Mouse (Mus musculus) cortical plate, adult 2 months (tissue): ENCODE measurements around the gene Sstr3. TPM values are rescaled to one million over a fixed set of nuclear protein-coding genes. Genes with fewer than 3 reads are reported as not detected.

Source experiments
- H3K27ac ChIP-seq: fragments of 200-500 bp; 2 replicates; pipeline ENCODE4 v1.5.1; 2012; ENCODE audit warnings: low read length, control low read depth, inconsistent platforms; ENCODE audit not compliant: insufficient read depth
- H3K4me1 ChIP-seq: fragments of 200-500 bp; 2 replicates; pipeline ENCODE4 v1.6.1; 2011; ENCODE audit warnings: low read length; ENCODE audit not compliant: control insufficient read depth, insufficient read depth
- H3K4me3 ChIP-seq: fragments of 200-500 bp; 2 replicates; pipeline ENCODE4 v1.5.1; 2011; ENCODE audit warnings: mild to moderate bottlenecking, low read length, control low read depth; ENCODE audit not compliant: insufficient read depth
- CTCF ChIP-seq: fragments of 200-500 bp; IDR thresholded peaks from 2 replicates; pipeline ENCODE4 v1.5.1; 2011; ENCODE audit warnings: mild to moderate bottlenecking, control low read depth, low read length; ENCODE audit not compliant: insufficient read depth; ENCODE audit errors: extremely low read depth
- POLR2A ChIP-seq: fragments of 200-500 bp; IDR thresholded peaks from 2 replicates; pipeline ENCODE4 v1.6.1; 2011; ENCODE audit warnings: mild to moderate bottlenecking, low read length, control low read depth; ENCODE audit not compliant: insufficient read depth; ENCODE audit errors: extremely low read depth
- polyA plus RNA-seq: library from polyadenylated mRNA; depleted of rRNA; stranded (reverse); fragments of >200 nt; gene quantifications from 2 replicates; pipeline ENCODE4 v1.2.3, GENCODE M21; 2012

Gene Sstr3
- polyA plus RNA-seq, 1 experiment = 13.8 TPM

- TF ChIP-seq CTCF (no peak), POLR2A (no peak)
- Histone ChIP-seq H3K27ac (no peak overlapping the region), H3K4me1 (no peaks in the 10 kb centered on the region), H3K4me3 (no peak overlapping the region)
Measured at GRCm38 (mm10) chr15:78520112-78520715, 24.3 kb downstream of the Sstr3 start.

GRCm38 (mm10) chr15:78518221-78518620 lies 26.3 kb downstream of the Sstr3 start:
- no peak overlapping the region for H3K27ac ChIP-seq
- TF ChIP-seq POLR2A (no peak), CTCF (no peak)
- no peak overlapping the region for H3K4me3 ChIP-seq
- H3K4me1 ChIP-seq = peaks cover 2% of the 10 kb centered on the region; the same call in 1 of the 2 replicates

- Histone ChIP-seq H3K27ac (no peak overlapping the region), H3K4me3 (no peak overlapping the region), H3K4me1 (peaks cover 2% of the 10 kb centered on the region; the same call in 1 of the 2 replicates)
- TF ChIP-seq CTCF = no peak
- TF ChIP-seq POLR2A = no peak
Measured at GRCm38 (mm10) chr15:78515759-78516158, 28.7 kb downstream of the Sstr3 start.

GRCm38 (mm10) chr15:78514393-78515146 lies 29.9 kb downstream of the Sstr3 start:
- Histone ChIP-seq H3K4me3 (no peak overlapping the region), H3K27ac (no peak overlapping the region), H3K4me1 (peaks cover 2% of the 10 kb centered on the region; the same call in 1 of the 2 replicates)
- peak; percentile 94 for TF ChIP-seq CTCF
- no peak for TF ChIP-seq POLR2A

GRCm38 (mm10) chr15:78513019-78513418 lies 31.5 kb downstream of the Sstr3 start:
- Histone ChIP-seq H3K4me3 (no peak overlapping the region), H3K4me1 (peaks cover 2% of the 10 kb centered on the region; the same call in 1 of the 2 replicates), H3K27ac (no peak overlapping the region)
- TF ChIP-seq POLR2A (no peak), CTCF (no peak)

GRCm38 (mm10) chr15:78511951-78512350 lies 32.5 kb downstream of the Sstr3 start:
- Histone ChIP-seq H3K27ac (no peak overlapping the region), H3K4me1 (peaks cover 2% of the 10 kb centered on the region; the same call in 1 of the 2 replicates), H3K4me3 (no peak overlapping the region)
- TF ChIP-seq CTCF (no peak), POLR2A (no peak)

- H3K4me3 ChIP-seq = no peak overlapping the region
- peaks cover 2% of the 10 kb centered on the region; the same call in 1 of the 2 replicates for H3K4me1 ChIP-seq
- H3K27ac ChIP-seq = no peak overlapping the region
- TF ChIP-seq CTCF (no peak), POLR2A (no peak)
Measured at GRCm38 (mm10) chr15:78510736-78511135, 33.7 kb downstream of the Sstr3 start.

- no peak overlapping the region for H3K4me3 ChIP-seq
- no peak overlapping the region for H3K27ac ChIP-seq
- peaks cover under 1% of the 10 kb centered on the region; the same call in 1 of the 2 replicates for H3K4me1 ChIP-seq
- TF ChIP-seq CTCF = no peak
- TF ChIP-seq POLR2A = no peak
Measured at GRCm38 (mm10) chr15:78510121-78510576, 34.3 kb downstream of the Sstr3 start.

- no peak for TF ChIP-seq POLR2A
- TF ChIP-seq CTCF = no peak
- no peaks in the 10 kb centered on the region for H3K4me1 ChIP-seq
- H3K4me3 ChIP-seq = no peak overlapping the region
- no peak overlapping the region for H3K27ac ChIP-seq
Measured at GRCm38 (mm10) chr15:78509297-78509899, 35.1 kb downstream of the Sstr3 start.
